Mouse (Mus musculus) bone marrow macrophage, adult 2 months (primary cell): ENCODE measurements around the gene Iba57. TPM values are rescaled to one million over a fixed set of nuclear protein-coding genes. Genes with fewer than 3 reads are reported as not detected.
A peak's percentile ranks its signal among the peaks of the same experiment; 100 is the strongest.

Source experiments
- H3K27ac ChIP-seq: 2 replicates; pipeline ENCODE4 v1.5.1; 2012; ENCODE audit warnings: low read depth, low read length; ENCODE audit not compliant: insufficient read depth
- H3K4me1 ChIP-seq: 2 replicates; pipeline ENCODE4 v1.6.1; 2012; ENCODE audit warnings: low read length; ENCODE audit not compliant: control insufficient read depth, insufficient read depth
- H3K4me3 ChIP-seq: 2 replicates; pipeline ENCODE4 v1.5.1; 2012; ENCODE audit warnings: mild to moderate bottlenecking, low read length, moderate library complexity; ENCODE audit not compliant: insufficient read depth
- CTCF ChIP-seq: IDR thresholded peaks from 2 replicates; pipeline ENCODE4 v1.5.1; 2012; ENCODE audit warnings: low read depth, mild to moderate bottlenecking, low read length, moderate library complexity
- POLR2A ChIP-seq: IDR thresholded peaks from 2 replicates; pipeline ENCODE4 v1.6.1; 2012; ENCODE audit warnings: mild to moderate bottlenecking, low read depth, low read length, borderline replicate concordance
- polyA plus RNA-seq: library from polyadenylated mRNA; stranded (reverse); fragments of >200 nt; gene quantifications from 2 replicates; pipeline ENCODE4 v1.2.4, GENCODE M21; 2012; ENCODE audit not compliant: missing spikeins, insufficient read depth, insufficient read length

The Iba57 gene
- polyA plus RNA-seq, 1 experiment, result 3.3 TPM

- no peak for TF ChIP-seq POLR2A
- no peak for TF ChIP-seq CTCF
- Histone ChIP-seq H3K4me3 (no peak overlapping the region), H3K4me1 (peaks cover 9% of the 10 kb centered on the region), H3K27ac (no peak overlapping the region)
These were observed 12.9 kb upstream of the Iba57 start for GRCm38 (mm10) chr11:59176475-59176874.

- H3K4me1 ChIP-seq, result peaks cover 3% of the 10 kb centered on the region
- H3K4me3 ChIP-seq, result no peak overlapping the region
- H3K27ac ChIP-seq, result no peak overlapping the region
- no peak for TF ChIP-seq CTCF
- no peak for TF ChIP-seq POLR2A
These were observed 10.8 kb upstream of the Iba57 start for GRCm38 (mm10) chr11:59174189-59174838.

- no peak overlapping the region for H3K4me3 ChIP-seq
- H3K27ac ChIP-seq, result no peak overlapping the region
- peaks cover 9% of the 10 kb centered on the region for H3K4me1 ChIP-seq
- no peak for TF ChIP-seq CTCF
These were observed 7.0 kb upstream of the Iba57 start for GRCm38 (mm10) chr11:59170549-59170948.

- H3K4me3 ChIP-seq, result no peak overlapping the region
- TF ChIP-seq CTCF, result no peak
- no peak for TF ChIP-seq POLR2A
- H3K4me1 ChIP-seq, result peaks cover 15% of the 10 kb centered on the region
- no peak overlapping the region for H3K27ac ChIP-seq
These were observed 6.3 kb upstream of the Iba57 start for GRCm38 (mm10) chr11:59169807-59170206.

- H3K27ac ChIP-seq, result peak overlapping the region; percentile 11; the same call in 1 of the 2 replicates
These were observed 2.2 kb upstream of the Iba57 start for GRCm38 (mm10) chr11:59165616-59166241.

GRCm38 (mm10) chr11:59164384-59164783 lies 845 bp upstream of the Iba57 start:
- Histone ChIP-seq H3K27ac (peak overlapping the region; percentile 98), H3K4me1 (peaks cover 28% of the 10 kb centered on the region), H3K4me3 (peak overlapping the region; percentile 86; the same call in 1 of the 2 replicates)
- no peak for TF ChIP-seq CTCF
- TF ChIP-seq POLR2A, result no peak

More at GRCm38 (mm10) chr11:59165616-59166241, 2.2 kb upstream of the Iba57 start:
- Histone ChIP-seq H3K4me3 (no peak overlapping the region), H3K4me1 (peaks cover 31% of the 10 kb centered on the region)
- TF ChIP-seq CTCF (no peak), POLR2A (no peak)

- peak overlapping the region; percentile 9; the same call in 1 of the 2 replicates for H3K27ac ChIP-seq
- peaks cover 28% of the 10 kb centered on the region for H3K4me1 ChIP-seq
- peak overlapping the region; percentile 59 for H3K4me3 ChIP-seq
- no peak for TF ChIP-seq CTCF
- TF ChIP-seq POLR2A, result no peak
These were observed 890 bp downstream of the Iba57 start for GRCm38 (mm10) chr11:59162443-59163254.

- Histone ChIP-seq H3K4me1 (peaks cover 26% of the 10 kb centered on the region), H3K27ac (no peak overlapping the region), H3K4me3 (no peak overlapping the region)
- no peak for TF ChIP-seq CTCF
- TF ChIP-seq POLR2A, result no peak
These were observed 2.1 kb downstream of the Iba57 start for GRCm38 (mm10) chr11:59161398-59161797.

- TF ChIP-seq POLR2A (no peak), CTCF (no peak)
- Histone ChIP-seq H3K4me1 (peaks cover 14% of the 10 kb centered on the region), H3K4me3 (no peak overlapping the region), H3K27ac (no peak overlapping the region)
These were observed 4.0 kb downstream of the Iba57 start for GRCm38 (mm10) chr11:59159558-59159957.

GRCm38 (mm10) chr11:59159099-59159498 lies 4.4 kb downstream of the Iba57 start:
- TF ChIP-seq POLR2A (no peak), CTCF (no peak)
- no peak overlapping the region for H3K4me3 ChIP-seq
- H3K4me1 ChIP-seq, result peaks cover 9% of the 10 kb centered on the region
- no peak overlapping the region for H3K27ac ChIP-seq
